Mouse (Mus musculus) forebrain, embryonic 16.5 days (tissue): ENCODE measurements around the gene Ttc17. TPM values are rescaled to one million over a fixed set of nuclear protein-coding genes. Genes with fewer than 3 reads are reported as not detected.
A peak's percentile ranks its signal among the peaks of the same experiment; 100 is the strongest.

Source experiments
- ATAC-seq: fragments of 200-750 bp; cut with Nextera tagmentation; 2 replicates; pipeline ENCODE4 v1.8.0; 2017; ENCODE audit warnings: mild to moderate bottlenecking, moderate library complexity
- H3K27ac ChIP-seq: fragments of 300-500 bp; sonication (generic); 2 replicates; pipeline ENCODE4 v1.5.1; 2014; ENCODE audit warnings: low read length, control low read depth
- H3K27me3 ChIP-seq: fragments of 300-500 bp; sonication (generic); replicated peaks from 2 replicates; pipeline ENCODE4 v1.6.1; 2014; ENCODE audit warnings: low read length; ENCODE audit not compliant: control insufficient read depth, insufficient read depth
- H3K36me3 ChIP-seq: fragments of 300-500 bp; sonication (generic); 2 replicates; pipeline ENCODE4 v1.6.1; 2014; ENCODE audit not compliant: control insufficient read depth, insufficient read depth
- H3K4me1 ChIP-seq: fragments of 300-500 bp; sonication (generic); replicated peaks from 2 replicates; pipeline ENCODE4 v1.6.1; 2014; ENCODE audit warnings: low read length; ENCODE audit not compliant: control insufficient read depth, insufficient read depth
- H3K4me2 ChIP-seq: fragments of 300-500 bp; sonication (generic); 2 replicates; pipeline ENCODE4 v1.6.1; 2014; ENCODE audit warnings: mild to moderate bottlenecking, low read length, control low read depth
- H3K4me3 ChIP-seq: fragments of 300-500 bp; sonication (generic); replicated peaks from 2 replicates; pipeline ENCODE4 v1.5.1; 2014; ENCODE audit warnings: mild to moderate bottlenecking, low read length, control low read depth
- H3K9ac ChIP-seq: fragments of 300-500 bp; sonication (generic); replicated peaks from 2 replicates; pipeline ENCODE4 v1.6.1; 2014; ENCODE audit warnings: low read depth, low read length, control low read depth
- H3K9me3 ChIP-seq: fragments of 300-500 bp; sonication (generic); 2 replicates; pipeline ENCODE4 v1.6.1; 2016; ENCODE audit warnings: low read length; ENCODE audit not compliant: control insufficient read depth
- WGBS: fragments of 180-500 bp; shearing (Covaris S2); extraction: QIAGEN DNeasy Blood & Tissue Kit; methylation state at CpG from one replicate; pipeline ENCODE4 v1.1.7; 2014; 5-methylcytosine and 5-hydroxymethylcytosine counted together
- microRNA counts: library from miRNA; unstranded; fragments of <30 nt; microRNA quantifications from one replicate; lab custom pipeline; 2016
- microRNA-seq: library from miRNA; unstranded; fragments of <30 nt; microRNA quantifications from one replicate; pipeline ENCODE4, GENCODE M21; 2017
- polyA plus RNA-seq: library from polyadenylated mRNA; unstranded; fragments of >200 nt; fragmentation: Nextera tagmentation; extraction: Ambion mirVana; gene quantifications from 2 replicates; pipeline ENCODE4 v1.2.1, GENCODE M21; 2015

Gene Ttc17
- polyA plus RNA-seq, 1 experiment from 2014 or later: 25.0 TPM

DNA sequence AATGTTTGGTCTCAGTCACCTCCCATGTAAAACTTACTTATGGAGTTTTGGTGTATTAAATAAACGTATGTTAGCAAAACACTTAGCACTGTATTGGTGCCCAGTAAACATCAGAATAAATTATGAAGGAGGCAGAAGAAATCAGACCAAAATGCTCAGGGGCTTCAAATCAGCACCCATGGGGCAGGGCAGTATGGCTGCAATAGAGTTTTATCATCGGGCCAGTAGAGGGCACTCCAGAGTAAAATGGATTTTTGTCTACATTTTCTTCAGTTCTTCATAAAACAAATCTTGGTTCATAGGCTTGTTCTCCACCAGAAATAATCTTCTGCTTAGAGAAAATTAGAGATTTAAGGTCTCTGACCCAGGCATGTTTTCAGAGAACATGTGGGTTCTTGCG, 152.4 kb downstream of the Ttc17 start:
- no peaks in the 10 kb centered on the region for H3K36me3 ChIP-seq
- no peak overlapping the region for H3K4me2 ChIP-seq
- no peak for ATAC-seq
- no peak overlapping the region for H3K27ac ChIP-seq
- 31% methylated on average over 3 of the region's 3 CpGs for WGBS
- no peaks in the 10 kb centered on the region for H3K9me3 ChIP-seq
- H3K27me3 ChIP-seq: no peaks in the 10 kb centered on the region
- no peaks in the 10 kb centered on the region for H3K4me1 ChIP-seq
- H3K4me3 ChIP-seq: no peak overlapping the region
- H3K9ac ChIP-seq: no peak overlapping the region

MicroRNAs within 50 kb of the gene (microRNA counts, 519-probe panel; counts per million panel counts)
- 2,313 counts per million, percentile 52 among the panel's probes with 10 or more counts for microRNA mmu-miR-670 (lab: Ali Mortazavi, UCI)

Small RNAs within 50 kb of the gene (microRNA-seq; reads per million reads assigned to microRNA genes)
- gene Mir670: 134 reads per million, percentile 58 among the genes with 10 or more reads in this experiment

Other genes starting within 250 kb of the Ttc17 start
- 141 and 144 TPM in 2 replicates for gene Hsd17b12, start 248.7 kb downstream of the Ttc17 start, polyA plus RNA-seq
- gene Api5, start 31.4 kb upstream of the Ttc17 start, polyA plus RNA-seq: 129 and 143 TPM in 2 replicates